Mouse (Mus musculus) c-Kit-positive CD71-positive TER-119-negative erythroid progenitor cells, embryonic 14.5 days (primary cell): ENCODE data around the gene Olfr656.

Experiments used
- DNase-seq: peaks from one replicate; pipeline ENCODE4 v3.0.0-alpha.2; 2013; ENCODE audit warnings: low read depth

Gene Olfr656

DNA sequence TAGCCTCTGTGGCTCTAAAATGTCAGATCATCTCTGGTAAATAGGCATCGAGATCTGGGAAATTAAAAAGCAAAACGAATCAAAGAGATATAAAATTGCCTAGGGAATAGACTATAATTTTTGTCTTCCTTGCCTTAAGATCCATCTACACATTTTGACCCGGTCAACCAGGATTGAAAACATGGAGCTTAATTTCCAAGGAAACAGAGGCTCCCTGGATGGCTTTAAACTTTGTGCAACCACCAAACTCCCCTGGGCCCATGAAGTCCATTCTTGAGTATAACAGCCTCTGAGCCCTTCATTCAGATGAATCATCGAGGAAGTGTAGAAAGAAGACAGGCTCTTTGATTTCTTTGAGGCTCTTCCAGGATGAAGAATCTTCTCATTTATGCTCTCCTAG lies at the start of gene Olfr656:
Olfr656 (plus strand) TSS at position 301 of the 400 bp plus-strand sequence.
- no peak for DNase-seq

GRCm38 (mm10) chr7:104577014-104577413 lies 36.7 kb upstream of the Olfr656 start, which contains the start of gene Olfr653:
Gene Olfr653, plus strand, starts transcription at chr7:104577314.
- DNase-seq: no peak

- no peak for DNase-seq
These were observed 32.9 kb upstream of the Olfr656 start for GRCm38 (mm10) chr7:104580846-104581245.

DNA sequence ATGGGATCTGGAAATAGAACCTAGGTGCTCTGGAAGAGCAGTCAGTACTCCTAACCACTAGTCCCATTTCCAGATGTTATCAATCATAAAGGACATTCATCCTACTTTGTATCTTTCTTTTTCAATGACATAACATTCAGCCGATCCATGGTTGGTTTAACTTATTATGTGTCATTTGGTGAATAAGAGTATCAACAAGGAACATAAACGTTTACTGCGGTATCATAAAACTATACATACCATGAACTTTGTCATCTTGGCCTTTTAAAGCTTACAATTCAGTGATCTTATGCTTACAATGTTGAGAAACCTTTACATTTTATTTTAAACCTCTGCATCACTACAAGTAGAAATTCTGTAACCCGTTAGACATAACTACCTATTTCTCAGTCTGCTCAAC lies 32.3 kb upstream of the Olfr656 start:
- DNase-seq: no peak

- DNase-seq: no peak
These were observed 27.0 kb upstream of the Olfr656 start, which contains the start of gene Olfr654 for GRCm38 (mm10) chr7:104586725-104587124. Gene Olfr654, plus strand, starts transcription at chr7:104587025.

GRCm38 (mm10) chr7:104588274-104588673 lies 25.5 kb upstream of the Olfr656 start:
- no peak for DNase-seq

- DNase-seq: no peak
These were observed 12.1 kb upstream of the Olfr656 start, which contains the start of gene Olfr655 for GRCm38 (mm10) chr7:104601679-104602078. Gene Olfr655, minus strand, starts transcription at chr7:104601779.

DNA sequence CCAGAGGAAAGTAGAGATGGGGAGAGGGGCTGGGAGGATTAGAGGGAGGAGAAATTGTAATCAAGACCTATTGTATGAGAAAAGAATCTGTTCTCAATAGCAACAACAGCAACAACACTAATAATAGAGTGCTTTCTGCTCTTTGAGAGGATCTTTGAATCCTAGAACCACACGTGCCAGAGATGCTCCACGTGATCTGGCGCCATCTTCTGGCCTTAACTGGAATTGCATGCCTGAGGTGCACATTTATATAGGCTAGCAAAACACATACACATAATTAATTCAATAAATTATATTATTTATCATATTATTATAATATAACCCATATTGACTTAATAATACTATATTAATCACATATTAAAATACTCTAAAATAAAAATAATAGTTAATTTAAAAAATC lies 10.6 kb upstream of the Olfr656 start:
- DNase-seq: peak; percentile 9

DNA sequence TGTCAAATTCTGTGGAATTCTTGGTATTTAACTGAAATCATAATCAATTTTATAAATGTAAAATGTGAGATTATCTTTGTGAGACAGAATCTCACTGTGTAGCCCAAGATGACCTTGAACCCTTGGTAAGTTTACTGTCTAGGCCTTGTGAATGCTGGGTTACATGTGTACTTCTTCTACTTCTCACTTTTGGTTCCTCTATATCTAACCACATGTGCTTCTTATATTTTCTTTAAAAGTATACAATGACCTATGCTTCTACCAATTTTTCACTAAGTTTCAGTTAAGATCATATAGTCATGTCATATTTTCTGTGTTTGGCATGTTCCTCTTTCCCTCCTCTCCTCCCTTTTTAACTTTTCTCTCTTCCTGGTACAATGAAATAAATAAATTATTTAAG lies 9.0 kb upstream of the Olfr656 start:
- DNase-seq: no peak

- no peak for DNase-seq
These were observed 10.7 kb downstream of the Olfr656 start, which contains the start of gene Olfr657 for GRCm38 (mm10) chr7:104624494-104624893. Gene Olfr657, plus strand, starts transcription at chr7:104624794.

DNA sequence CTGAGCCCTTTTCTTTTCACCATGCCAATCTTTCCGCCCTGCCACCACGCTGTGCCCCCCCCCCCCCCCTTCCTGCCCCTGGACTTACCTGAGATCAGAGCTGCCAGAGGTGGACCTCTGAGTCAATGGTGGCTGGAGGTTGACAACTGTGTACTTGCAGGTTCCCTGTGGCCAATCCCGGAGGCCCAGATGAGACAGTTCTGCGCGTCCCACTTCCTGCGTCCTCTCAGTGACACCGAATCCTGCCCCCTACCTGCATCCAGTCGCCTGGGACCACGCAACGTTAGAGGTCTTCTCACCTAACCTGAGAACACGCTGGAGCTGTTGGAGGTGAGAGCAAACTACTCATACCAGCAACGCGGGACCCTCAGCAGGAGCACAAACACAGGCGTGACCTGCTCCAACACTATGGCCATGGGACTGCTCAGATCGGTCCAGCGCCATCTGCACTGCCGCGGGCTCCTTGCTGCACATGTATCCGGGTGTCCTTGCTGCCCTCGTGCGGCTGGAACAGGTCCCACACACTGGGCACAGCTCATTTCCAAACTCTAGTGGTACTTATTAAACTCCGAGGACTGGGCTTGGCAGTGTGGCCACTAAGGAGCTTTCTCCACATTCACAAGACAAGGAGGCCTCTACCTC lies 33.2 kb downstream of the Olfr656 start, which contains the start of gene Olfr658:
Olfr658 (minus strand) TSS at position 465 of the 642 bp plus-strand sequence.
- no peak for DNase-seq

DNA sequence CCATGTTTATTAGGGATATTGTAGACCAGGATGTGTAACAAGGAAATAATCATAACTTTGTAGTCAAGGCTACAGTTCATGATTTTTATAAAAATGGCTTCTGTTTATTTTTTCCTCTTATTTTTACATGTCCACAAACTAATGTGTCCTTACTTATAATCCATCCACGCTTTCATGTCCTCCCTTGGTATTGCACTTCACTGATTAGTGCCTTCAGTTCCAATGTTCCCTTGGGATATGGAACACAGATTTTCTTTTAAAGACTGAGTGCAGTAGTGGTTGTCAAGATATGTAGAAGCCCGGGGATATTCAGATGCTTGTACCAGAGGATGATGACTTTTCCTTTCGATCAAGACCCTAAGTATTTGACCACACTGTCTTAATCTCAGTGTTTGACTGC lies 52.7 kb downstream of the Olfr656 start, which contains the start of gene Olfr659:
Olfr659 (plus strand) TSS at position 301 of the 400 bp plus-strand sequence.
- DNase-seq: no peak
